ENCODE assay signal across 30 mouse cellular contexts in genomic region chrX:161316443-161316842, GRCm38 (mm10). TPM values are rescaled to one million over a fixed set of nuclear protein-coding genes. Genes with fewer than 3 reads are reported as not detected.
A peak's percentile ranks its signal among the peaks of the same experiment; 100 is the strongest.
DNase-seq lines count a peak whose midpoint lies in the region; ATAC-seq and TF ChIP-seq lines count a peak whose summit lies in the region.
"Had no signal": no experiment of that assay in that cellular context is flagged by ENCODE, and none has a peak within 500 bp of the region (broad histone marks: within the 10 kb centered on the region; RNA-seq: fewer than 3 reads in every experiment).

No protein-coding gene starts in this region.

- no peak overlapping the region for H3K27ac ChIP-seq in hindbrain, postnatal 0 days
- H3K27ac ChIP-seq in hindbrain, embryonic 16.5 days (ENCODE audit: low read depth, low read length), result no peak overlapping the region
- H3K27ac ChIP-seq in midbrain, embryonic 14.5 days (replicated peaks; ENCODE audit: low read depth, low read length), result no peak overlapping the region
- no peak overlapping the region for H3K27ac ChIP-seq in midbrain, embryonic 15.5 days
- H3K27ac ChIP-seq: embryonic facial prominence, embryonic 12.5 days; embryonic facial prominence, embryonic 15.5 days; forebrain, embryonic 13.5 days; heart, embryonic 15.5 days; hindbrain, embryonic 10.5 days; hindbrain, embryonic 13.5 days had no signal

- peak; percentile 19; the same call in 1 of the 2 replicates for TF ChIP-seq CTCF in hindbrain, postnatal 0 days (IDR thresholded peaks at IDR 0.05; ENCODE audit: low read depth)
- no peak for TF ChIP-seq CTCF in brain, embryonic 14.5 days (IDR thresholded peaks at IDR 0.05; ENCODE audit: borderline replicate concordance, extremely low read depth, insufficient read depth, insufficient read length)

- no peaks in the 10 kb centered on the region for H3K9me3 ChIP-seq in hindbrain, postnatal 0 days (ENCODE audit: low read length)
- H3K9me3 ChIP-seq in hindbrain, embryonic 16.5 days (ENCODE audit: control insufficient read depth, low read length), result no peaks in the 10 kb centered on the region
- H3K9me3 ChIP-seq in midbrain, embryonic 14.5 days (ENCODE audit: control insufficient read depth, low read length), result no peaks in the 10 kb centered on the region
- H3K9me3 ChIP-seq in midbrain, embryonic 15.5 days, result no peaks in the 10 kb centered on the region
- H3K9me3 ChIP-seq: embryonic facial prominence, embryonic 12.5 days; embryonic facial prominence, embryonic 15.5 days; forebrain, embryonic 13.5 days; heart, embryonic 12.5 days; heart, embryonic 15.5 days; hindbrain, embryonic 10.5 days; hindbrain, embryonic 13.5 days had no signal

- no peak for TF ChIP-seq POLR2A in brain, embryonic 14.5 days (IDR thresholded peaks at IDR 0.05; ENCODE audit: borderline replicate concordance, extremely low read depth, insufficient read depth, insufficient read length, poor library complexity, severe bottlenecking)

- H3K36me3 ChIP-seq in hindbrain, postnatal 0 days (ENCODE audit: insufficient read depth, low read length), result no peaks in the 10 kb centered on the region
- H3K36me3 ChIP-seq in hindbrain, embryonic 16.5 days (ENCODE audit: control insufficient read depth, insufficient read depth, low read length), result no peaks in the 10 kb centered on the region
- H3K36me3 ChIP-seq in midbrain, embryonic 14.5 days (ENCODE audit: control insufficient read depth, insufficient read depth, low read length), result no peaks in the 10 kb centered on the region
- H3K36me3 ChIP-seq in midbrain, embryonic 15.5 days (replicated peaks), result no peaks in the 10 kb centered on the region
- H3K36me3 ChIP-seq: embryonic facial prominence, embryonic 12.5 days; embryonic facial prominence, embryonic 15.5 days; heart, embryonic 12.5 days; heart, embryonic 15.5 days; hindbrain, embryonic 10.5 days; hindbrain, embryonic 13.5 days had no signal

- no peak overlapping the region for H3K4me2 ChIP-seq in hindbrain, postnatal 0 days (ENCODE audit: low read depth, low read length)
- no peak overlapping the region for H3K4me2 ChIP-seq in hindbrain, embryonic 16.5 days (ENCODE audit: low read length)
- H3K4me2 ChIP-seq in midbrain, embryonic 14.5 days (ENCODE audit: low read length), result no peak overlapping the region
- H3K4me2 ChIP-seq in midbrain, embryonic 15.5 days, result no peak overlapping the region
- H3K4me2 ChIP-seq: embryonic facial prominence, embryonic 12.5 days; embryonic facial prominence, embryonic 15.5 days; forebrain, embryonic 13.5 days; heart, embryonic 12.5 days; heart, embryonic 15.5 days; hindbrain, embryonic 13.5 days had no signal

- no peak overlapping the region for H3K4me3 ChIP-seq in hindbrain, postnatal 0 days (ENCODE audit: low read length)
- H3K4me3 ChIP-seq in hindbrain, embryonic 16.5 days (ENCODE audit: low read length), result no peak overlapping the region
- no peak overlapping the region for H3K4me3 ChIP-seq in midbrain, embryonic 14.5 days (replicated peaks; ENCODE audit: low read depth, low read length)
- no peak overlapping the region for H3K4me3 ChIP-seq in midbrain, embryonic 15.5 days
- H3K4me3 ChIP-seq: embryonic facial prominence, embryonic 12.5 days; embryonic facial prominence, embryonic 15.5 days; forebrain, embryonic 13.5 days; heart, embryonic 12.5 days; heart, embryonic 15.5 days; hindbrain, embryonic 10.5 days; hindbrain, embryonic 13.5 days had no signal

- DNase-seq in hindbrain, postnatal 0 days (ENCODE audit: low spot score), result peak; percentile 11
- DNase-seq in midbrain, embryonic 14.5 days, result peak; percentile 9
- peak; percentile 2 for DNase-seq in brain, embryonic 14.5 days (ENCODE audit: low read depth)
- no peak for DNase-seq in right cerebral cortex, adult 2 months (ENCODE audit: low spot score in 2 of 2)
- DNase-seq: adrenal gland, adult 2 months; adrenal gland, postnatal 14 days; cerebellum, adult 11 months; cerebellum, adult 2 months; cerebellum, adult 9-11 months; cerebellum, postnatal 25 days; gastrocnemius, postnatal 25 days; heart, adult 18-20 months; heart, postnatal 10 days; heart, postnatal 36 days had no signal

- ATAC-seq in hindbrain, postnatal 0 days, result no peak
- no peak for ATAC-seq in hindbrain, embryonic 16.5 days
- no peak for ATAC-seq in midbrain, embryonic 14.5 days (ENCODE audit: low FRiP score, low TSS enrichment)
- no peak for ATAC-seq in midbrain, embryonic 15.5 days (replicated peaks)
- ATAC-seq: CD4-positive, CD25-positive, alpha-beta regulatory T cell, adult 4 months; forebrain, embryonic 13.5 days had no signal

- H3K9ac ChIP-seq in hindbrain, postnatal 0 days (replicated peaks; ENCODE audit: low read length), result no peak overlapping the region
- H3K9ac ChIP-seq in hindbrain, embryonic 16.5 days (ENCODE audit: low read depth, low read length), result no peak overlapping the region
- no peak overlapping the region for H3K9ac ChIP-seq in midbrain, embryonic 14.5 days (replicated peaks; ENCODE audit: low read length)
- H3K9ac ChIP-seq in midbrain, embryonic 15.5 days, result no peak overlapping the region
- H3K9ac ChIP-seq: embryonic facial prominence, embryonic 12.5 days; embryonic facial prominence, embryonic 15.5 days; forebrain, embryonic 13.5 days; heart, embryonic 12.5 days; heart, embryonic 15.5 days; hindbrain, embryonic 13.5 days had no signal

- no peaks in the 10 kb centered on the region for H3K27me3 ChIP-seq in hindbrain, postnatal 0 days (ENCODE audit: insufficient read depth, low read length)
- H3K27me3 ChIP-seq in hindbrain, embryonic 16.5 days (replicated peaks; ENCODE audit: control insufficient read depth, insufficient read depth, low read length), result no peaks in the 10 kb centered on the region
- H3K27me3 ChIP-seq in midbrain, embryonic 14.5 days (ENCODE audit: control insufficient read depth, insufficient read depth, low read length), result no peaks in the 10 kb centered on the region
- no peaks in the 10 kb centered on the region for H3K27me3 ChIP-seq in midbrain, embryonic 15.5 days (replicated peaks)
- H3K27me3 ChIP-seq: embryonic facial prominence, embryonic 12.5 days; embryonic facial prominence, embryonic 15.5 days; heart, embryonic 12.5 days; heart, embryonic 15.5 days had no signal

- H3K4me1 ChIP-seq in hindbrain, postnatal 0 days (ENCODE audit: insufficient read depth, low read length), result no peaks in the 10 kb centered on the region
- no peaks in the 10 kb centered on the region for H3K4me1 ChIP-seq in hindbrain, embryonic 16.5 days (ENCODE audit: control insufficient read depth, insufficient read depth, low read depth, low read length)
- H3K4me1 ChIP-seq in midbrain, embryonic 14.5 days (ENCODE audit: control insufficient read depth, insufficient read depth, low read length), result no peaks in the 10 kb centered on the region
- H3K4me1 ChIP-seq in midbrain, embryonic 15.5 days, result no peaks in the 10 kb centered on the region
- H3K4me1 ChIP-seq: embryonic facial prominence, embryonic 12.5 days; embryonic facial prominence, embryonic 15.5 days; forebrain, embryonic 13.5 days; heart, embryonic 12.5 days; heart, embryonic 15.5 days; hindbrain, embryonic 10.5 days; hindbrain, embryonic 13.5 days had no signal

RNA-seq across cellular contexts. Expression of gene Gm15262, which starts 29.2 kb away (rescaled TPM):
- not detected in 2 replicates for total RNA-seq in hindbrain, postnatal 0 days (2014; rRNA removed)
- polyA plus RNA-seq in hindbrain, postnatal 0 days (2015; fragmentation: Nextera tagmentation; extraction: Ambion mirVana), result not detected in 2 replicates
- not detected in 2 replicates for polyA plus RNA-seq in hindbrain, embryonic 16.5 days (2015; fragmentation: Nextera tagmentation; extraction: Ambion mirVana)
- polyA plus RNA-seq in midbrain, embryonic 14.5 days (2014; fragmentation: Nextera tagmentation; extraction: Ambion mirVana), result not detected in 2 replicates
- 0.09 TPM in 1 of 2 replicates, not detected in the other for polyA plus RNA-seq in midbrain, embryonic 15.5 days (2015; fragmentation: Nextera tagmentation; extraction: Ambion mirVana)
- polyA plus RNA-seq in brain, embryonic 14.5 days (2012; rRNA removed), result not detected in 2 replicates
- total RNA-seq: adrenal gland, adult 2 months; adrenal gland, postnatal 14 days; common myeloid progenitor, adult 5-6 weeks; gastrocnemius, adult 8-10 months; gastrocnemius, postnatal 25 days; heart, adult 18-20 months; heart, postnatal 10 days; heart, postnatal 36 days; MEL had no signal
- polyA plus RNA-seq: adrenal gland, adult 2 months; C2C12; CD4-positive, CD25-positive, alpha-beta regulatory T cell, adult 4 months; cerebellum, adult 2 months; embryonic facial prominence, embryonic 12.5 days; embryonic facial prominence, embryonic 15.5 days; forebrain, embryonic 13.5 days; gonadal fat pad, adult 2 months; heart, embryonic 12.5 days; heart, embryonic 15.5 days; hindbrain, embryonic 10.5 days; hindbrain, embryonic 13.5 days; intestine, embryonic 14.5 days had no signal

Comparison
In these comparisons a context has a peak if more than half of its experiments do, and no peak if none do; other contexts are left out.
1. DNase-seq: peak in hindbrain, postnatal 0 days (single experiment), midbrain, embryonic 14.5 days (single experiment) and brain, embryonic 14.5 days (single experiment); none in right cerebral cortex, adult 2 months (0 of 2).